Mouse (Mus musculus): ENCODE data around the gene Gpr18.

DNA sequence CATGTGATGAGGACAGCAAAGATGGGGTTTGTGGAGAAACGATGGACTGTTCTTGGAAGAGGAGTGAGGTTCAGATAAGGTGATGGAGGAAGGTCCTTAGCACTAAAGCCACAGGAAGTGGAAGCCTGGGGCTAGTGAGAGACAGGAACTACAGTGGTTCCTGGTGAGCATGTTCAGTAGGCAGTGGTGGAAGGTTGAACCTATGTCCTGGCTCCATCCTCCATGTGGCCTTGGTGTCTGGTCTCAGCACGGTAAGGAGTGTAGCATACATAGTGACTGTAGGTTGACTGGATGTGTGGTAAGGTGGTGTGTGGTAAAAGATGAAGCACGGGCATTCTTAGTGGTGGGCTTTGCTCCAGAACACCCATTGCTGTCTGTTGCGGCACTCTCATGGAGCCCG lies 34.3 kb upstream of the Gpr18 start:
- no peak for TF ChIP-seq CTCF (IDR thresholded peaks at IDR 0.05)
- TF ChIP-seq POLR2A (IDR thresholded peaks at IDR 0.05; ENCODE audit: insufficient read depth, low read depth, low read length) = no peak
- no peak for TF ChIP-seq EP300 (IDR thresholded peaks at IDR 0.05; ENCODE audit: insufficient read depth, low read depth, low read length)

Measured in heart, adult 2 months (tissue).